Mouse (Mus musculus): ENCODE data around the gene Lrrc20.

GRCm38 (mm10) chr10:61480488-61480887 lies 4.9 kb downstream of the Lrrc20 start:
- TF ChIP-seq POLR2A (IDR thresholded peaks at IDR 0.05; ENCODE audit: low read depth, low read length) (no peak), CTCF (IDR thresholded peaks at IDR 0.05; ENCODE audit: extremely low read depth, insufficient read length, insufficient replicate concordance, low read depth, low read length) (no peak)

Data from small intestine, adult 2 months (tissue).